Comparison of ENCODE assay signal across 8 mouse cellular contexts in genomic region chr14:72601381-72602305, GRCm38 (mm10).
DNase-seq lines count a peak whose midpoint lies in the region; ATAC-seq and TF ChIP-seq lines count a peak whose summit lies in the region.

No protein-coding gene starts in this region.

- H3K27ac ChIP-seq in hindbrain, embryonic 13.5 days = no peak overlapping the region
- no peak overlapping the region for H3K27ac ChIP-seq in midbrain, embryonic 12.5 days (replicated peaks)

- no peaks in the 10 kb centered on the region for H3K27me3 ChIP-seq in hindbrain, embryonic 13.5 days
- H3K27me3 ChIP-seq in midbrain, embryonic 12.5 days = no peaks in the 10 kb centered on the region

- H3K9ac ChIP-seq in hindbrain, embryonic 13.5 days = peak overlapping the region; percentile 77
- peak overlapping the region; percentile 47; the same call in 1 of the 2 replicates for H3K9ac ChIP-seq in midbrain, embryonic 12.5 days (replicated peaks)

- TF ChIP-seq POLR2A in brain, embryonic 14.5 days (IDR thresholded peaks at IDR 0.05; ENCODE audit: borderline replicate concordance, extremely low read depth, insufficient read depth, insufficient read length, poor library complexity, severe bottlenecking) = no peak

- peak overlapping the region; percentile 87 for H3K4me2 ChIP-seq in hindbrain, embryonic 13.5 days
- peak overlapping the region; percentile 78 for H3K4me2 ChIP-seq in midbrain, embryonic 12.5 days (replicated peaks)

- peak; percentile 34; the same call in 1 of the 2 replicates for ATAC-seq in hindbrain, embryonic 13.5 days (ENCODE audit: low FRiP score)
- ATAC-seq in midbrain, embryonic 12.5 days (ENCODE audit: low FRiP score, low read depth) = no peak

- H3K36me3 ChIP-seq in hindbrain, embryonic 13.5 days = peaks cover 10% of the 10 kb centered on the region
- H3K36me3 ChIP-seq in midbrain, embryonic 12.5 days = no peaks in the 10 kb centered on the region; the same call in 1 of the 2 replicates

- no peaks in the 10 kb centered on the region for H3K9me3 ChIP-seq in hindbrain, embryonic 13.5 days
- H3K9me3 ChIP-seq in midbrain, embryonic 12.5 days = no peaks in the 10 kb centered on the region

- peak; percentile 23 for DNase-seq in kidney, adult 9 months
- no peak for DNase-seq in kidney, adult 18-20 months
- peak; percentile 14 for DNase-seq in brain, embryonic 14.5 days (ENCODE audit: low read depth)
- DNase-seq in adrenal gland, adult 2 months = no peak
- no peak for DNase-seq in adrenal gland, postnatal 4 days (ENCODE audit: low spot score in 2 of 2)
- no peak for DNase-seq in cerebellum, postnatal 14 days

- WGBS in hindbrain, embryonic 13.5 days = 62% methylated on average over 5 of the region's 5 CpGs
- 72% methylated on average over 5 of the region's 5 CpGs for WGBS in midbrain, embryonic 12.5 days

- TF ChIP-seq CTCF in brain, embryonic 14.5 days (IDR thresholded peaks at IDR 0.05; ENCODE audit: borderline replicate concordance, extremely low read depth, insufficient read depth, insufficient read length) = no peak

- peak overlapping the region; percentile 54 for H3K4me3 ChIP-seq in hindbrain, embryonic 13.5 days
- peak overlapping the region; percentile 55 for H3K4me3 ChIP-seq in midbrain, embryonic 12.5 days

- H3K4me1 ChIP-seq in hindbrain, embryonic 13.5 days (replicated peaks) = peaks cover 24% of the 10 kb centered on the region
- peaks cover 17% of the 10 kb centered on the region for H3K4me1 ChIP-seq in midbrain, embryonic 12.5 days

Comparison
In these comparisons a context has a peak if more than half of its experiments do, and no peak if none do; other contexts are left out.
1. DNase-seq: peak in kidney, adult 9 months (single experiment) and brain, embryonic 14.5 days (single experiment); none in kidney, adult 18-20 months (single experiment), adrenal gland, adult 2 months (single experiment), adrenal gland, postnatal 4 days (0 of 2) and cerebellum, postnatal 14 days (0 of 2).